Comparison of ENCODE assay signal across 12 mouse cellular contexts in the genomic region with DNA sequence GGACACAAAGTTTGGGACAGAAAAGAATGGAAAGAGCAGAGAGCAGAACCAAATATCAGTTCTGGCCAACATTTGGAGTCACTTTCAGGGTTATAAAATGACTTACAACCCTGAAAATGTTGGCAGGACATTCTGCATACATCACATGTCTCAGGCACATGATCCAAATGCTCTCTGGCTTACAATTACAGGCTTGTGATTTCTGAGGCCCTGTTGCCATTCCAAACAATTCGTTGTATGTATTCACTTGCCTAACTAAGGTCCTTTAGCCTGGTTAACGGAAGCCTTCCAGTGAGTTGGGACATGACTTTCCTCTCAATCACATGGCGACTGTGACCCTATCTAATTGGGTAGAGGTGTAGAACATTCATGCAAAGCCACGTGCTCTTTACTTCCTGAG.
DNase-seq lines count a peak whose midpoint lies in the region; ATAC-seq and TF ChIP-seq lines count a peak whose summit lies in the region.
"Had no signal": no experiment of that assay in that cellular context is flagged by ENCODE, and none has a peak within 500 bp of the region (broad histone marks: within the 10 kb centered on the region; RNA-seq: fewer than 3 reads in every experiment).

No protein-coding gene starts in this region.

- 50% methylated on average over 4 of the region's 4 CpGs for WGBS in heart, postnatal 0 days

- no peak for TF ChIP-seq EP300 in heart, postnatal 0 days (IDR thresholded peaks at IDR 0.05; ENCODE audit: low read depth)

- peak; percentile 39; the same call in 1 of the 2 replicates for ATAC-seq in heart, postnatal 0 days (ENCODE audit: insufficient read depth, low read depth)
- ATAC-seq: midbrain, embryonic 16.5 days had no signal

- DNase-seq in kidney, adult 8-10 months, result peak; percentile 2 to 13
- DNase-seq in kidney, postnatal 10 days, result no peak
- peak; percentile 7 for DNase-seq in 3T3-L1 (ENCODE audit: low read depth, low spot score)
- DNase-seq in adrenal gland, postnatal 10 days, result peak; percentile 41
- no peak for DNase-seq in heart, postnatal 0 days (ENCODE audit: low spot score)
- no peak for DNase-seq in spleen, adult 12 weeks (ENCODE audit: low spot score)
- no peak for DNase-seq in spleen, postnatal 10 days (ENCODE audit: low spot score in 2 of 2)
- DNase-seq: cerebellum, adult 18-20 months; right cerebral cortex, adult 18-20 months had no signal

- no peak for TF ChIP-seq CTCF in heart, postnatal 0 days (IDR thresholded peaks at IDR 0.05; ENCODE audit: low read depth)

- no peak overlapping the region for H3K4me2 ChIP-seq in heart, postnatal 0 days (ENCODE audit: low read depth, low read length)
- H3K4me2 ChIP-seq: embryonic facial prominence, embryonic 15.5 days; lung, embryonic 15.5 days had no signal

- H3K9ac ChIP-seq in heart, postnatal 0 days (replicated peaks; ENCODE audit: low read depth, low read length), result no peak overlapping the region
- H3K9ac ChIP-seq: embryonic facial prominence, embryonic 15.5 days; lung, embryonic 15.5 days had no signal

- H3K27ac ChIP-seq in heart, postnatal 0 days (ENCODE audit: low read depth), result 0 out of 2 replicates have a peak overlapping the region, but pooled peaks have one; percentile 11
- H3K27ac ChIP-seq: embryonic facial prominence, embryonic 15.5 days; lung, embryonic 15.5 days had no signal

- H3K36me3 ChIP-seq in heart, postnatal 0 days (replicated peaks; ENCODE audit: control insufficient read depth, insufficient read depth, low read length), result no peaks in the 10 kb centered on the region
- H3K36me3 ChIP-seq: embryonic facial prominence, embryonic 15.5 days; lung, embryonic 15.5 days had no signal

- no peaks in the 10 kb centered on the region for H3K27me3 ChIP-seq in heart, postnatal 0 days (ENCODE audit: control insufficient read depth, insufficient read depth, low read length)
- H3K27me3 ChIP-seq: embryonic facial prominence, embryonic 15.5 days; lung, embryonic 15.5 days had no signal

- H3K4me3 ChIP-seq in heart, postnatal 0 days (ENCODE audit: low read depth, low read length), result no peak overlapping the region
- H3K4me3 ChIP-seq: embryonic facial prominence, embryonic 15.5 days; lung, embryonic 15.5 days had no signal

- H3K9me3 ChIP-seq in heart, postnatal 0 days (replicated peaks; ENCODE audit: control insufficient read depth, low read length), result no peaks in the 10 kb centered on the region
- H3K9me3 ChIP-seq: embryonic facial prominence, embryonic 15.5 days; lung, embryonic 15.5 days had no signal

- H3K4me1 ChIP-seq in heart, postnatal 0 days (ENCODE audit: control insufficient read depth, insufficient read depth), result no peaks in the 10 kb centered on the region
- H3K4me1 ChIP-seq: embryonic facial prominence, embryonic 15.5 days; lung, embryonic 15.5 days had no signal

Comparison
In these comparisons a context has a peak if more than half of its experiments do, and no peak if none do; other contexts are left out.
1. DNase-seq: peak in kidney, adult 8-10 months (2 of 2), 3T3-L1 (single experiment) and adrenal gland, postnatal 10 days (single experiment); none in kidney, postnatal 10 days (single experiment), heart, postnatal 0 days (single experiment), spleen, adult 12 weeks (single experiment) and spleen, postnatal 10 days (0 of 2).